Mouse (Mus musculus): ENCODE measurements at regions not wholly inside any gene's neighbourhood (a gene's known extent, or its start where the extent isn't known, plus 50 kb on each side); places are given as distances from the start of the nearest gene placed in this dataset.

DNA sequence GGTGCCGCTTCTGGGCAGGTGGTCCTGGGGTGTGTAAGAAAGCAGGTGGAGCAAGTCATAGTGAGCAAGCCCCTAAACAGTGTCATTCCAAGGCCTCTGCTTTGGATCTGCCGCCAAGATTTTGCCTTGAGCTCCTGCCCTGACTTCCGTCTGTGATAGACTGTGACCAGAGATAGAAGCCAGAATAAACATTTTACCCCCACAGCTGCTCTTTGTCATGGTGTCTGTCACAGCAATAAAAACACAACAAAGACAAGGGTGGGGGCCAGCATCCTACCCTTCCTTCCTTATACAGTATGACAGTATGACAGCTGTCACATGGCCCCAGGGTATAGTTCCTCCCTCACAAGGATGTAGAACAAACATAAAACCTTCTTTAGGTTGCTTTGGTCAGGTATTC, 106.2 kb downstream of the Gxylt1 start:
- TF ChIP-seq MAX (IDR thresholded peaks at IDR 0.05; ENCODE audit: low read length): no peak
- no peak for TF ChIP-seq CTCF (IDR thresholded peaks at IDR 0.05 in 2 of 3, conservative IDR thresholded peaks at IDR 0.05 in 1 of 3; ENCODE audit: control insufficient read depth in 1 of 3, insufficient read depth in 1 of 3, low read depth in 2 of 3, low read length in 3 of 3, poor library complexity in 1 of 3, severe bottlenecking in 1 of 3)
- no peak for TF ChIP-seq POLR2A (IDR thresholded peaks at IDR 0.05; ENCODE audit: control insufficient read depth in 1 of 2, insufficient read depth in 1 of 2, low read depth in 1 of 2, low read length in 2 of 2, poor library complexity in 1 of 2)
- no peak for TF ChIP-seq USF1 (IDR thresholded peaks at IDR 0.05; ENCODE audit: low read depth, low read length)
- TF ChIP-seq GABPA (IDR thresholded peaks at IDR 0.05; ENCODE audit: low read depth, low read length): no peak
- TF ChIP-seq ETS1 (IDR thresholded peaks at IDR 0.05; ENCODE audit: low read depth, low read length): no peak
- TF ChIP-seq E2F4 (IDR thresholded peaks at IDR 0.05; ENCODE audit: borderline replicate concordance, low read depth, low read length): no peak
- TF ChIP-seq ZMIZ1 (IDR thresholded peaks at IDR 0.05; ENCODE audit: low read depth, low read length): no peak
- no peak for TF ChIP-seq EP300 (IDR thresholded peaks at IDR 0.05; ENCODE audit: low read depth in 1 of 2, low read length in 2 of 2)
- TF ChIP-seq ZC3H11A (IDR thresholded peaks at IDR 0.05; ENCODE audit: low read depth, low read length): no peak
- TF ChIP-seq ZKSCAN1 (IDR thresholded peaks at IDR 0.05; ENCODE audit: low read depth, low read length): no peak
